Mouse (Mus musculus): ENCODE data around the gene Pole4. TPM values are rescaled to one million over a fixed set of nuclear protein-coding genes. Genes with fewer than 3 reads are reported as not detected.
A peak's percentile ranks its signal among the peaks of the same experiment; 100 is the strongest.
"Not testable (repeated sequence)": the region's sequence is repeated elsewhere in the genome, so short reads cannot be mapped to it uniquely, and the experiment has no call there.

Gene Pole4
- polyA plus RNA-seq, 1 experiment from 2014 or later: 41.3 TPM

GRCm38 (mm10) chr6:82703710-82704109 is 1.5 kb downstream of the Pole4 start:
- Histone ChIP-seq H3K4me2 (ENCODE audit: low read depth, low read length) (no peak overlapping the region), H3K27me3 (ENCODE audit: control insufficient read depth, insufficient read depth, low read depth, low read length) (no peaks in the 10 kb centered on the region), H3K9ac (ENCODE audit: low read depth, low read length) (no peak overlapping the region), H3K27ac (ENCODE audit: low read length) (no peak overlapping the region), H3K9me3 (replicated peaks; ENCODE audit: control insufficient read depth, low read length) (no peaks in the 10 kb centered on the region), H3K4me1 (ENCODE audit: control insufficient read depth, low read depth, low read length) (no peaks in the 10 kb centered on the region), H3K36me3 (ENCODE audit: control insufficient read depth, insufficient read depth) (no peaks in the 10 kb centered on the region), H3K4me3 (ENCODE audit: low read depth, low read length) (no peak overlapping the region)
- ATAC-seq (ENCODE audit: low read depth): no peak
- 74% methylated on average over 3 of the region's 3 CpGs for WGBS (ENCODE audit: insufficient replicate concordance)

DNA sequence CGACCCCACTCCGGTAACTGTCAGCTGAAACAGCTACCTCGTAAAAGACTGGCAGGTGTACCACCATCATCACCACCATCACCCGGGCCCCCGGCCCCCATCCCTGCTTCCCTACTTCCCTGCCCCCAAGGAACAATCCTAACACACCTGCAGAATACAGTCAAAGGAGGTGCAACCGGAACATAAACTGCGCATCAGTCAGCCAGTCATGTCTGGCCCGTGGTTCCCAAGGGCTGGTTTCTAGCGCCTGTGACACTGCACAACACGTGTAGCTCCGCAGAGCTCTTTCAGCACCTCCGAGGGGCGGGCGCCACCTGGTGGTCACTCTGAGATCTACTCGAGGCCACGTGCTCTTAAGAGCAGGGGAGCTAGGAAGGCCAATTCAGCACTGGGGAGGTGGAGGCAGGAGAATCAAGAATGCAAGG is 2.6 kb downstream of the Pole4 start:
- Histone ChIP-seq H3K27me3 (ENCODE audit: control insufficient read depth, insufficient read depth, low read depth, low read length) (no peaks in the 10 kb centered on the region), H3K36me3 (ENCODE audit: control insufficient read depth, insufficient read depth) (no peaks in the 10 kb centered on the region), H3K27ac (ENCODE audit: low read length) (no peak overlapping the region), H3K9ac (ENCODE audit: low read depth, low read length) (no peak overlapping the region), H3K9me3 (replicated peaks; ENCODE audit: control insufficient read depth, low read length) (no peaks in the 10 kb centered on the region), H3K4me2 (ENCODE audit: low read depth, low read length) (no peak overlapping the region), H3K4me1 (ENCODE audit: control insufficient read depth, low read depth, low read length) (no peaks in the 10 kb centered on the region), H3K4me3 (ENCODE audit: low read depth, low read length) (no peak overlapping the region)
- peak; percentile 48; the same call in 1 of the 2 replicates for ATAC-seq (ENCODE audit: low read depth)
- WGBS (ENCODE audit: insufficient replicate concordance): 28% methylated on average over 16 of the region's 16 CpGs

- H3K27ac ChIP-seq (ENCODE audit: low read length): no peak overlapping the region
- 64% methylated on average over 6 of the region's 6 CpGs for WGBS (ENCODE audit: insufficient replicate concordance)
- H3K4me2 ChIP-seq (ENCODE audit: low read depth, low read length): no peak overlapping the region
- H3K4me1 ChIP-seq (ENCODE audit: control insufficient read depth, low read depth, low read length): no peaks in the 10 kb centered on the region
- ATAC-seq (ENCODE audit: low read depth): no peak
- H3K9ac ChIP-seq (ENCODE audit: low read depth, low read length): no peak overlapping the region
- no peaks in the 10 kb centered on the region for H3K36me3 ChIP-seq (ENCODE audit: control insufficient read depth, insufficient read depth)
- H3K4me3 ChIP-seq (ENCODE audit: low read depth, low read length): no peak overlapping the region
- H3K27me3 ChIP-seq (ENCODE audit: control insufficient read depth, insufficient read depth, low read depth, low read length): no peaks in the 10 kb centered on the region
- no peaks in the 10 kb centered on the region for H3K9me3 ChIP-seq (replicated peaks; ENCODE audit: control insufficient read depth, low read length)
Observed at GRCm38 (mm10) chr6:82701296-82701695, 3.9 kb downstream of the Pole4 start.

DNA sequence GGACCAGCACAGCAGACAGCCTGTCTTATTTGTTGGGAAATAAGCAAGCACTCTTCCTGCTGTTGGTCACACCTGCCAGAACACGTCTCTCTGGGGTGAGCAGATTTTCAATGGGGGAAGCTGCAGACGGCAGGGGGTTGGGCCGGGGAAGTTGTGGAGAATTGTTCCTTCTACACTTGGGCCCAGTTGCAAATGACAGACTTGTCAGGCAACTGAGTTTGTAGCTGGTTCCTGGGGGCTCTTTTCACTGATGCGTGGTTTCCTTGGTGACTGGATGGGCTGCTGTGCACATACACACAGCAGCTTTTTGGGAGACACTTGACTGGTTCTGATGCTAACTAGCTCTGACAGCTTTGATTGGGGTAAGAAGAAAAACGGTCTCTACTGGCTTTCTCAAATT is 5.3 kb downstream of the Pole4 start:
- Histone ChIP-seq H3K4me3 (ENCODE audit: low read depth, low read length) (no peak overlapping the region), H3K9ac (ENCODE audit: low read depth, low read length) (no peak overlapping the region), H3K4me1 (ENCODE audit: control insufficient read depth, low read depth, low read length) (no peaks in the 10 kb centered on the region), H3K27ac (ENCODE audit: low read length) (no peak overlapping the region), H3K36me3 (ENCODE audit: control insufficient read depth, insufficient read depth) (no peaks in the 10 kb centered on the region), H3K4me2 (ENCODE audit: low read depth, low read length) (no peak overlapping the region), H3K27me3 (ENCODE audit: control insufficient read depth, insufficient read depth, low read depth, low read length) (no peaks in the 10 kb centered on the region), H3K9me3 (replicated peaks; ENCODE audit: control insufficient read depth, low read length) (no peaks in the 10 kb centered on the region)
- ATAC-seq (ENCODE audit: low read depth): no peak
- WGBS (ENCODE audit: insufficient replicate concordance): 16% methylated on average over 5 of the region's 5 CpGs

DNA sequence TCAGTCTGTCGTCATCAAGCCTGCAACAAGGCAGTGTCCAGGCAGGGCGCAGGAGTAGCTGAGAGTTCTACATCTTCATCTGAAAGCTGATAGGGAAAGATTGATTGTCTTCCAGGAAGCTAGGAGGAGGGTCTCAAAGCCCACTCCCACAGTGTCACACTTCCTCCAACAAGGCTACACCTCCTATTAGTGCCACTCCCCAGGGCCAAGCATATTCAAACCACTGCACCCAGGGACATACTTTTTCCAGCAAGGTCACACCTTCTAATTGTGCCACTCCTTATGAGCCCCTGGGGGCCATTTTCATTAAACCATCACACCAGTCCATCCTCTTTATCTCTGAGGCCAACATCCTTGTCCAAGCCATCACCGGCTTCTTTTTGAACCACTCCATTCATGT is 8.4 kb downstream of the Pole4 start:
- H3K4me3 ChIP-seq (ENCODE audit: low read depth, low read length): no peak overlapping the region
- ATAC-seq (ENCODE audit: low read depth): no peak

GRCm38 (mm10) chr6:82694668-82695067 is 10.5 kb downstream of the Pole4 start:
- ATAC-seq (ENCODE audit: low read depth): no peak

More for the DNA sequence above, 8.4 kb downstream of the Pole4 start:
- H3K36me3 ChIP-seq (ENCODE audit: control insufficient read depth, insufficient read depth): no peaks in the 10 kb centered on the region
- H3K4me2 ChIP-seq (ENCODE audit: low read depth, low read length): no peak overlapping the region
- H3K27ac ChIP-seq (ENCODE audit: low read length): no peak overlapping the region
- H3K9ac ChIP-seq (ENCODE audit: low read depth, low read length): no peak overlapping the region
- H3K27me3 ChIP-seq (ENCODE audit: control insufficient read depth, insufficient read depth, low read depth, low read length): no peaks in the 10 kb centered on the region
- H3K4me1 ChIP-seq (ENCODE audit: control insufficient read depth, low read depth, low read length): no peaks in the 10 kb centered on the region
- H3K9me3 ChIP-seq (replicated peaks; ENCODE audit: control insufficient read depth, low read length): no peaks in the 10 kb centered on the region
- WGBS (ENCODE audit: insufficient replicate concordance): 71% methylated on average over 3 of the region's 3 CpGs

GRCm38 (mm10) chr6:82689474-82689873 is 15.7 kb downstream of the Pole4 start:
- ATAC-seq (ENCODE audit: low read depth): no peak
- Histone ChIP-seq H3K4me1 (ENCODE audit: control insufficient read depth, low read depth, low read length) (no peaks in the 10 kb centered on the region), H3K36me3 (ENCODE audit: control insufficient read depth, insufficient read depth) (no peaks in the 10 kb centered on the region), H3K27me3 (ENCODE audit: control insufficient read depth, insufficient read depth, low read depth, low read length) (no peaks in the 10 kb centered on the region), H3K4me2 (ENCODE audit: low read depth, low read length) (no peak overlapping the region), H3K4me3 (ENCODE audit: low read depth, low read length) (no peak overlapping the region), H3K27ac (ENCODE audit: low read length) (no peak overlapping the region), H3K9ac (ENCODE audit: low read depth, low read length) (no peak overlapping the region), H3K9me3 (replicated peaks; ENCODE audit: control insufficient read depth, low read length) (no peaks in the 10 kb centered on the region)
- 31% methylated on average over 4 of the region's 4 CpGs for WGBS (ENCODE audit: insufficient replicate concordance)

More at GRCm38 (mm10) chr6:82694668-82695067, 10.5 kb downstream of the Pole4 start:
- WGBS (ENCODE audit: insufficient replicate concordance): 55% methylated on average over 13 of the region's 13 CpGs
- Histone ChIP-seq H3K36me3 (ENCODE audit: control insufficient read depth, insufficient read depth) (no peaks in the 10 kb centered on the region), H3K4me2 (ENCODE audit: low read depth, low read length) (no peak overlapping the region), H3K27ac (ENCODE audit: low read length) (no peak overlapping the region), H3K27me3 (ENCODE audit: control insufficient read depth, insufficient read depth, low read depth, low read length) (no peaks in the 10 kb centered on the region), H3K9me3 (replicated peaks; ENCODE audit: control insufficient read depth, low read length) (no peaks in the 10 kb centered on the region), H3K4me3 (ENCODE audit: low read depth, low read length) (no peak overlapping the region), H3K4me1 (ENCODE audit: control insufficient read depth, low read depth, low read length) (no peaks in the 10 kb centered on the region), H3K9ac (ENCODE audit: low read depth, low read length) (no peak overlapping the region)

- not testable (repeated sequence) for H3K9ac ChIP-seq (ENCODE audit: low read depth, low read length); H3K36me3 ChIP-seq (ENCODE audit: control insufficient read depth, insufficient read depth); H3K4me2 ChIP-seq (ENCODE audit: low read depth, low read length); ATAC-seq (ENCODE audit: low read depth); H3K27me3 ChIP-seq (ENCODE audit: control insufficient read depth, insufficient read depth, low read depth, low read length); H3K4me1 ChIP-seq (ENCODE audit: control insufficient read depth, low read depth, low read length); H3K27ac ChIP-seq (ENCODE audit: low read length); H3K9me3 ChIP-seq (replicated peaks; ENCODE audit: control insufficient read depth, low read length); H3K4me3 ChIP-seq (ENCODE audit: low read depth, low read length)
- WGBS (ENCODE audit: insufficient replicate concordance): 59% methylated on average over 5 of the region's 5 CpGs
Observed at GRCm38 (mm10) chr6:82688586-82688985, 16.6 kb downstream of the Pole4 start.

- no peak overlapping the region for H3K27ac ChIP-seq (ENCODE audit: low read length)
- H3K4me2 ChIP-seq (ENCODE audit: low read depth, low read length): no peak overlapping the region
- ATAC-seq (ENCODE audit: low read depth): no peak
- H3K27me3 ChIP-seq (ENCODE audit: control insufficient read depth, insufficient read depth, low read depth, low read length): no peaks in the 10 kb centered on the region
- no peak overlapping the region for H3K9ac ChIP-seq (ENCODE audit: low read depth, low read length)
- no peaks in the 10 kb centered on the region for H3K4me1 ChIP-seq (ENCODE audit: control insufficient read depth, low read depth, low read length)
- no peaks in the 10 kb centered on the region for H3K9me3 ChIP-seq (replicated peaks; ENCODE audit: control insufficient read depth, low read length)
- no peak overlapping the region for H3K4me3 ChIP-seq (ENCODE audit: low read depth, low read length)
- H3K36me3 ChIP-seq (ENCODE audit: control insufficient read depth, insufficient read depth): no peaks in the 10 kb centered on the region
Observed at GRCm38 (mm10) chr6:82684136-82684535, 21.0 kb downstream of the Pole4 start.

GRCm38 (mm10) chr6:82679286-82679685 is 25.9 kb downstream of the Pole4 start:
- not testable (repeated sequence) for ATAC-seq (ENCODE audit: low read depth); H3K27me3 ChIP-seq (ENCODE audit: control insufficient read depth, insufficient read depth, low read depth, low read length); H3K9me3 ChIP-seq (replicated peaks; ENCODE audit: control insufficient read depth, low read length); H3K9ac ChIP-seq (ENCODE audit: low read depth, low read length); H3K36me3 ChIP-seq (ENCODE audit: control insufficient read depth, insufficient read depth); H3K4me3 ChIP-seq (ENCODE audit: low read depth, low read length); H3K27ac ChIP-seq (ENCODE audit: low read length); H3K4me1 ChIP-seq (ENCODE audit: control insufficient read depth, low read depth, low read length); H3K4me2 ChIP-seq (ENCODE audit: low read depth, low read length)
- WGBS (ENCODE audit: insufficient replicate concordance): 46% methylated on average over 2 of the region's 2 CpGs

Measured in liver, embryonic 16.5 days (tissue).